Mouse (Mus musculus) embryonic stem cell, embryonic (primary cell): Measurements from ENCODE around the gene Map2k2.

Experiments
- CTCF ChIA-PET, 4 experiments: fragments of 300-600 bp in 2 of 4; fragments of 350-600 bp in 2 of 4; sonication (Branson Sonifier 250); formaldehyde crosslinking; loops; one replicate each; lab custom pipeline; 2022; ENCODE audit warnings: inconsistent platforms in 2 of 4; lab: Charles Lee
- POLR2A ChIA-PET, 4 experiments: fragments of 300-600 bp in 2 of 4; fragments of 350-600 bp in 2 of 4; sonication (Branson Sonifier 250); formaldehyde crosslinking; loops; one replicate each; lab custom pipeline; 2022; ENCODE audit warnings: antibody characterized with exemption in 4 of 4, inconsistent platforms in 1 of 4; lab: Charles Lee

The Map2k2 gene

GRCm38 (mm10) chr10:81173132-81173531, 67.4 kb downstream of the Map2k2 start:
- POLR2A ChIA-PET, result interaction anchor here in 3 of 4 experiments (0.6 to 9.9 kb wide), 19 partner anchors 10 to 243 kb away, joined by 3 to 189 read pairs (median 4); partner anchors contain the start of genes Gadd45b (in 1 of the 3), Gng7 (in 1 of the 3), Map2k2 (in 1 of the 3) and Thop1 (in 1 of the 3)
- CTCF ChIA-PET, result interaction anchor here in 2 of 4 experiments (0.6 to 1.3 kb wide), 7 partner anchors 11 to 174 kb away, joined by 3 to 5 read pairs (median 3); no protein-coding TSS in a partner anchor

GRCm38 (mm10) chr10:81174617-81175344, 69.1 kb downstream of the Map2k2 start:
- POLR2A ChIA-PET, result interaction anchor here (0.6 to 9.9 kb wide), 48 partner anchors 7 to 1003 kb away, joined by 3 to 189 read pairs (median 6); partner anchors contain the start of genes Gadd45b (in 2 of the 4), Map2k2 (in 2 of the 4), Thop1 (in 2 of the 4) and 1600002K03Rik (in 1 of the 4)
- CTCF ChIA-PET, result interaction anchor here in 3 of 4 experiments (0.6 to 2.1 kb wide), 11 partner anchors 14 to 351 kb away, joined by 3 to 11 read pairs (median 3); partner anchors contain the start of genes Map2k2 (in 1 of the 3) and Pip5k1c (in 1 of the 3)

- POLR2A ChIA-PET, result interaction anchor here (0.6 to 9.9 kb wide), 50 partner anchors 8 to 1003 kb away, joined by 3 to 189 read pairs (median 8); partner anchors contain the start of genes Gadd45b (in 2 of the 4), Gng7 (in 2 of the 4), Thop1 (in 2 of the 4) and 1600002K03Rik (in 1 of the 4)
- CTCF ChIA-PET, result interaction anchor here in 3 of 4 experiments (0.6 to 2.1 kb wide), 9 partner anchors 17 to 246 kb away, joined by 3 to 11 read pairs (median 3); partner anchors contain the start of genes Gng7 (in 1 of the 3) and Pip5k1c (in 1 of the 3)
Measured at GRCm38 (mm10) chr10:81175345-81175701, 69.6 kb downstream of the Map2k2 start.

GRCm38 (mm10) chr10:81175936-81176465, 70.3 kb downstream of the Map2k2 start:
- ChIA-PET CTCF (interaction anchor here in 3 of 4 experiments (0.5 to 2.1 kb wide), 20 partner anchors 9 to 656 kb away, joined by 3 to 11 read pairs (median 3); partner anchors contain the start of genes Gng7 (in 1 of the 3), Pias4 (in 1 of the 3), Pip5k1c (in 1 of the 3) and Sgta (in 1 of the 3)), POLR2A (interaction anchor here (0.5 to 9.9 kb wide), 173 partner anchors 8 to 1004 kb away, joined by 3 to 189 read pairs (median 4); partner anchors contain the start of genes Gng7 (in 3 of the 4), Map2k2 (in 3 of the 4), Pias4 (in 3 of the 4) and Thop1 (in 3 of the 4))

GRCm38 (mm10) chr10:81176466-81177271, 71.0 kb downstream of the Map2k2 start, which contains the start of gene Eef2:
Gene Eef2, plus strand, starts transcription at chr10:81176631.
- POLR2A ChIA-PET, result interaction anchor here (0.5 to 9.9 kb wide), 188 partner anchors 8 to 778 kb away, joined by 3 to 189 read pairs (median 4); partner anchors contain the start of genes Cactin (in 3 of the 4), Gng7 (in 3 of the 4), Map2k2 (in 3 of the 4) and Pias4 (in 3 of the 4)
- CTCF ChIA-PET, result interaction anchor here in 3 of 4 experiments (0.5 to 2.1 kb wide), 16 partner anchors 9 to 657 kb away, joined by 3 to 11 read pairs (median 3); partner anchors contain the start of genes Gng7 (in 1 of the 3), Pias4 (in 1 of the 3), Pip5k1c (in 1 of the 3) and Sgta (in 1 of the 3)

GRCm38 (mm10) chr10:81177491-81177925, 71.8 kb downstream of the Map2k2 start:
- ChIA-PET POLR2A (interaction anchor here (0.5 to 9.9 kb wide), 49 partner anchors 8 to 260 kb away, joined by 3 to 189 read pairs (median 4); partner anchors contain the start of genes Cactin (in 2 of the 4), Gng7 (in 2 of the 4), Map2k2 (in 2 of the 4) and Pias4 (in 2 of the 4)), CTCF (interaction anchor here in 1 of 4 experiments (0.5 kb wide), 1 partner anchor 551 kb away, joined by 3 read pairs; no protein-coding TSS in a partner anchor)

- POLR2A ChIA-PET, result interaction anchor here (0.5 to 9.9 kb wide), 58 partner anchors 8 to 261 kb away, joined by 3 to 189 read pairs (median 4); partner anchors contain the start of genes Cactin (in 2 of the 4), Fzr1 (in 2 of the 4), Gng7 (in 2 of the 4) and Map2k2 (in 2 of the 4)
- CTCF ChIA-PET, result interaction anchor here in 2 of 4 experiments (0.5 to 1.2 kb wide), 2 partner anchors 141 to 551 kb away, joined by 3 read pairs; partner anchors contain the start of gene Slc39a3 (in 1 of the 2)
Measured at GRCm38 (mm10) chr10:81177958-81178712, 72.4 kb downstream of the Map2k2 start.

- ChIA-PET CTCF (interaction anchor here in 1 of 4 experiments (0.9 to 2.0 kb wide), 5 partner anchors 9 to 323 kb away, joined by 3 to 10 read pairs (median 3); partner anchors contain the start of genes Pip5k1c and Slc39a3), POLR2A (interaction anchor here in 3 of 4 experiments (0.7 to 9.9 kb wide), 44 partner anchors 8 to 329 kb away, joined by 3 to 189 read pairs (median 5); partner anchors contain the start of genes Fzr1 (in 2 of the 3), Map2k2 (in 2 of the 3), Pias4 (in 2 of the 3) and Zbtb7a (in 2 of the 3))
Measured at GRCm38 (mm10) chr10:81178927-81179326, 73.2 kb downstream of the Map2k2 start.

- ChIA-PET POLR2A (interaction anchor here in 3 of 4 experiments (0.6 to 9.9 kb wide), 37 partner anchors 11 to 328 kb away, joined by 3 to 189 read pairs (median 4); partner anchors contain the start of genes Map2k2 (in 2 of the 3), Pias4 (in 2 of the 3), Cactin (in 1 of the 3) and Fzr1 (in 1 of the 3)), CTCF (interaction anchor here in 1 of 4 experiments (0.9 to 2.0 kb wide), 5 partner anchors 10 to 323 kb away, joined by 3 to 10 read pairs (median 3); partner anchors contain the start of genes Pip5k1c and Slc39a3)
Measured at GRCm38 (mm10) chr10:81179451-81180342, 74.0 kb downstream of the Map2k2 start.

- ChIA-PET POLR2A (interaction anchor here in 2 of 4 experiments (0.8 to 9.9 kb wide), 13 partner anchors 11 to 342 kb away, joined by 3 to 189 read pairs (median 5); partner anchors contain the start of genes Cactin (in 2 of the 2), Map2k2 (in 2 of the 2) and Pias4 (in 2 of the 2)), CTCF (interaction anchor here in 3 of 4 experiments (0.5 to 1.5 kb wide), 3 partner anchors 10 to 1927 kb away, joined by 3 to 8 read pairs (median 6); no protein-coding TSS in a partner anchor)
Measured at GRCm38 (mm10) chr10:81180946-81181345, 75.2 kb downstream of the Map2k2 start.

- ChIA-PET CTCF (interaction anchor here in 3 of 4 experiments (0.5 to 1.5 kb wide), 4 partner anchors 9 to 1926 kb away, joined by 3 to 8 read pairs (median 4); no protein-coding TSS in a partner anchor), POLR2A (interaction anchor here in 3 of 4 experiments (0.6 to 9.9 kb wide), 16 partner anchors 10 to 341 kb away, joined by 3 to 189 read pairs (median 4); partner anchors contain the start of genes Cactin (in 2 of the 3), Map2k2 (in 2 of the 3), Pias4 (in 2 of the 3) and Sgta (in 1 of the 3))
Measured at GRCm38 (mm10) chr10:81181860-81182259, 76.1 kb downstream of the Map2k2 start.

- POLR2A ChIA-PET, result interaction anchor here in 3 of 4 experiments (0.5 to 3.0 kb wide), 17 partner anchors 10 to 771 kb away, joined by 3 to 30 read pairs (median 4); partner anchors contain the start of genes Cactin (in 1 of the 3), Gadd45b (in 1 of the 3), Map2k2 (in 1 of the 3) and Pias4 (in 1 of the 3)
Measured at GRCm38 (mm10) chr10:81182336-81183333, 76.9 kb downstream of the Map2k2 start, which contains the start of gene Dapk3. Gene Dapk3, plus strand, starts transcription at chr10:81183005.

More at GRCm38 (mm10) chr10:81182336-81183333, 76.9 kb downstream of the Map2k2 start, which contains the start of gene Dapk3:
- CTCF ChIA-PET, result no interaction called here
